Mouse (Mus musculus): Measurements from ENCODE around the gene Col13a1. TPM values are rescaled to one million over a fixed set of nuclear protein-coding genes. Genes with fewer than 3 reads are reported as not detected.

Gene Col13a1
- 6.2 and 8.7 TPM in 2 replicates for polyA plus RNA-seq (2015; fragmentation: Nextera tagmentation; extraction: Ambion mirVana)

DNA sequence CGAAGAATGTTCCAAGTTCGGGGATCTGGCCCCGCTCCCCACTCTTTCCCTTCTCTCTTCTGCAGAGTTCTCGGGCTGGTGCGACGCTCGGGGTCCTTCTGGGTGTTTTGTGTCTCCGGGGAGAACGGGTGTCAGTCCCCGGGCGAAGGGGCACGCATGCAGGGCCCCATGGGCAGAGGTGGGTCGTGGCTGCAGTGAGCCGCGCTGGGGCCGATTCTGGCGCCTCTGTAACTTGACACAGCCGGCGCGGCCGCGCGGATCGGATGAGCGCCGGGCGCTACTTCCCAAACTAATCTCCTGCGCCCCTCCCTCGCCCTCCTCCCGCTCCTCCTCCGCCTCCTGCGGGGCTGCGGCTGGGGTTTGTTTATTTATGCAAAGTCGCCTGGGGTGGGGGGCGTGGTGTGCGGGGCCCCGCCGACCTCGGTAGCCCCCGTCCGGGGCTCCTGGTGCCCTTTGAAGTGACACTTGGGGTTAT is at the start of gene Col13a1:
TSS of gene Col13a1 (minus strand) at position 243 of the 475 bp plus-strand sequence.
- WGBS = under 1% methylated on average over 41 of the region's 41 CpGs
- H3K9ac ChIP-seq = peak within 1 kb of the TSS; percentile 52
- peak; percentile 47 for ATAC-seq (replicated peaks; ENCODE audit: insufficient number of reproducible peaks, insufficient read depth, low FRiP score, low read depth)
- H3K27ac ChIP-seq = peak within 1 kb of the TSS; percentile 39; the same call in 1 of the 2 replicates
- H3K36me3 ChIP-seq = no peaks in the 10 kb centered on the region
- H3K4me2 ChIP-seq = peak within 1 kb of the TSS; percentile 98
- H3K4me3 ChIP-seq = peak within 1 kb of the TSS; percentile 54
- H3K9me3 ChIP-seq (replicated peaks) = no peaks in the 10 kb centered on the region
- H3K4me1 ChIP-seq (replicated peaks) = peaks cover 39% of the 10 kb centered on the region
- H3K27me3 ChIP-seq = peaks cover 46% of the 10 kb centered on the region

- H3K36me3 ChIP-seq = no peaks in the 10 kb centered on the region
- H3K9ac ChIP-seq = no peak overlapping the region
- 75% methylated on average over 12 of the region's 12 CpGs for WGBS
- no peaks in the 10 kb centered on the region for H3K27me3 ChIP-seq
- peaks cover 12% of the 10 kb centered on the region for H3K4me1 ChIP-seq (replicated peaks)
- no peak overlapping the region for H3K4me3 ChIP-seq
- no peak overlapping the region for H3K4me2 ChIP-seq
- no peak for ATAC-seq (replicated peaks; ENCODE audit: insufficient number of reproducible peaks, insufficient read depth, low FRiP score, low read depth)
- H3K27ac ChIP-seq = no peak overlapping the region
- no peaks in the 10 kb centered on the region for H3K9me3 ChIP-seq (replicated peaks)
Observed at GRCm38 (mm10) chr10:62027699-62028098, 48.8 kb upstream of the Col13a1 start.

- no peak overlapping the region for H3K9ac ChIP-seq
- 36% methylated on average over 19 of the region's 19 CpGs for WGBS
- H3K4me2 ChIP-seq = peak overlapping the region; percentile 27; the same call in 1 of the 2 replicates
- no peaks in the 10 kb centered on the region for H3K27me3 ChIP-seq
- H3K9me3 ChIP-seq (replicated peaks) = no peaks in the 10 kb centered on the region
- H3K36me3 ChIP-seq = no peaks in the 10 kb centered on the region
- peak; percentile 40 for ATAC-seq (replicated peaks; ENCODE audit: insufficient number of reproducible peaks, insufficient read depth, low FRiP score, low read depth)
- no peak overlapping the region for H3K4me3 ChIP-seq
- H3K27ac ChIP-seq = peak overlapping the region; percentile 35
- H3K4me1 ChIP-seq (replicated peaks) = peaks cover 12% of the 10 kb centered on the region
Observed at GRCm38 (mm10) chr10:62023821-62024551, 45.1 kb upstream of the Col13a1 start.

DNA sequence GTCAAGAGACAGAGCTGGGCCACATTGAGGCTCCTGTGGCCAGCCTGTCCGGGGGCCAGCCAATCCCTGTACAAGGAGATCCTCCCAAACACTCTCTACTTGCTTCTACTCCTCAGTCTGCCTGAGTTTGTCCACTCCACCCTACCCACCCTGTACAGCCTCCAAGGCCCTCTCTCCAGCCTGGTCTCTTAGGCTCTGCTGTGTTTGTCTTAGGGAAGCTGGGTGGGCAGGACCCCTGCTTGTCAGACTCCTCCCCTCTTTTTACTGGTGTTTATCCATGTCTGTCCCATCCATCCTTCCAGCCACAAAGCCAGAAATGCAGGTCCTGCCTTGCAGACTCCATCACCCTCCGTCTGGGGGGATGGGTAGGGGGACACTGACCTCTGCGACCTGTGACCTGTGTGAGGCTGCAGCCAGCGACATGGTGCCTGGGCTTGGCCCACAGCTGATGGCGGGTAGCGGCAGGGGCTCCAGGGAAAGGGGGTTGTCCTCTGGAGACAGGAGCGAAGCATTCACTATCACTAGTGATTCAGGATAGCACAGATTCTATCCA is 41.2 kb upstream of the Col13a1 start:
- WGBS = 36% methylated on average over 7 of the region's 7 CpGs
- H3K4me1 ChIP-seq (replicated peaks) = peaks cover 12% of the 10 kb centered on the region
- ATAC-seq (replicated peaks; ENCODE audit: insufficient number of reproducible peaks, insufficient read depth, low FRiP score, low read depth) = no peak

GRCm38 (mm10) chr10:62019386-62020067 is 40.6 kb upstream of the Col13a1 start:
- no peak overlapping the region for H3K4me2 ChIP-seq
- no peaks in the 10 kb centered on the region for H3K9me3 ChIP-seq (replicated peaks)
- no peak overlapping the region for H3K27ac ChIP-seq
- no peak for ATAC-seq (replicated peaks; ENCODE audit: insufficient number of reproducible peaks, insufficient read depth, low FRiP score, low read depth)
- no peaks in the 10 kb centered on the region for H3K27me3 ChIP-seq
- no peak overlapping the region for H3K4me3 ChIP-seq
- H3K36me3 ChIP-seq = no peaks in the 10 kb centered on the region
- 26% methylated on average over 16 of the region's 16 CpGs for WGBS
- no peak overlapping the region for H3K9ac ChIP-seq
- H3K4me1 ChIP-seq (replicated peaks) = peaks cover 11% of the 10 kb centered on the region

More for the DNA sequence above, 41.2 kb upstream of the Col13a1 start:
- Histone ChIP-seq H3K27ac (no peak overlapping the region), H3K4me2 (no peak overlapping the region), H3K9ac (no peak overlapping the region), H3K27me3 (no peaks in the 10 kb centered on the region), H3K4me3 (no peak overlapping the region), H3K9me3 (replicated peaks) (no peaks in the 10 kb centered on the region), H3K36me3 (no peaks in the 10 kb centered on the region)

- WGBS = 49% methylated on average over 6 of the region's 6 CpGs
- H3K27ac ChIP-seq = no peak overlapping the region
- 0 out of 2 replicates have a peak, but pooled peaks have one; percentile 44 for ATAC-seq (replicated peaks; ENCODE audit: insufficient number of reproducible peaks, insufficient read depth, low FRiP score, low read depth)
Observed at GRCm38 (mm10) chr10:62016947-62017346, 38.0 kb upstream of the Col13a1 start.

GRCm38 (mm10) chr10:62013190-62013589 is 34.3 kb upstream of the Col13a1 start:
- H3K27me3 ChIP-seq = 0 out of 2 replicates have a peak, but pooled peaks cover 4% of the 10 kb centered on the region
- H3K9me3 ChIP-seq (replicated peaks) = no peaks in the 10 kb centered on the region
- H3K4me1 ChIP-seq (replicated peaks) = no peaks in the 10 kb centered on the region
- H3K9ac ChIP-seq = no peak overlapping the region
- no peak overlapping the region for H3K4me2 ChIP-seq
- no peak overlapping the region for H3K27ac ChIP-seq
- WGBS = 83% methylated on average over 5 of the region's 5 CpGs
- no peaks in the 10 kb centered on the region for H3K36me3 ChIP-seq
- no peak overlapping the region for H3K4me3 ChIP-seq
- no peak for ATAC-seq (replicated peaks; ENCODE audit: insufficient number of reproducible peaks, insufficient read depth, low FRiP score, low read depth)

More at GRCm38 (mm10) chr10:62016947-62017346, 38.0 kb upstream of the Col13a1 start:
- H3K4me3 ChIP-seq = no peak overlapping the region
- no peaks in the 10 kb centered on the region for H3K9me3 ChIP-seq (replicated peaks)
- H3K27me3 ChIP-seq = no peaks in the 10 kb centered on the region
- no peak overlapping the region for H3K9ac ChIP-seq
- no peaks in the 10 kb centered on the region for H3K36me3 ChIP-seq
- no peak overlapping the region for H3K4me2 ChIP-seq
- H3K4me1 ChIP-seq (replicated peaks) = no peaks in the 10 kb centered on the region

DNA sequence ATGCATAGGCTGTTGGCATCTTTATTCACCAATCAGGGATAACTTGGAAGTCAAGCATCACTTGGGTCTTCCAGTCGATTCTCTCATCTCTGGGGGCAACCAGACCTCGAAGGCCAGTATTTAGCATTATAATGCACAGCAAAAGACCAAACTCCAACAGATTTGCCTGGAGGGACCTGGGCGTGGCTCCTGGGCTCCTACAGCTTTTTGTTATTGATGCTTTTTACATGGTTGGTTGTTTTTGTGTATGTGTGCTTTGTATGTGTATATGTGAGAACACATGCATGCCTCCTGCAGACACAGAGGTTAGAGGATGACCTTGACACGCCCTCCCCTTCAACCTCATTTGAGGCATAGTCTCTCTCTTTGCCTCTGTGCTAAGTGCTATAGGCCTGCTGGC is 33.5 kb upstream of the Col13a1 start:
- H3K4me2 ChIP-seq = no peak overlapping the region
- WGBS = 76% methylated on average over 4 of the region's 4 CpGs
- no peak for ATAC-seq (replicated peaks; ENCODE audit: insufficient number of reproducible peaks, insufficient read depth, low FRiP score, low read depth)

GRCm38 (mm10) chr10:62009981-62010500 is 31.1 kb upstream of the Col13a1 start:
- Histone ChIP-seq H3K4me1 (replicated peaks) (no peaks in the 10 kb centered on the region), H3K36me3 (no peaks in the 10 kb centered on the region), H3K4me3 (no peak overlapping the region), H3K27me3 (0 out of 2 replicates have a peak, but pooled peaks cover 6% of the 10 kb centered on the region), H3K9ac (no peak overlapping the region), H3K27ac (no peak overlapping the region), H3K9me3 (replicated peaks) (no peaks in the 10 kb centered on the region), H3K4me2 (no peak overlapping the region)
- WGBS = 58% methylated on average over 6 of the region's 6 CpGs
- ATAC-seq (replicated peaks; ENCODE audit: insufficient number of reproducible peaks, insufficient read depth, low FRiP score, low read depth) = no peak

More for the DNA sequence above, 33.5 kb upstream of the Col13a1 start:
- Histone ChIP-seq H3K27ac (no peak overlapping the region), H3K4me3 (no peak overlapping the region), H3K36me3 (no peaks in the 10 kb centered on the region), H3K4me1 (replicated peaks) (no peaks in the 10 kb centered on the region), H3K9me3 (replicated peaks) (no peaks in the 10 kb centered on the region), H3K9ac (no peak overlapping the region), H3K27me3 (0 out of 2 replicates have a peak, but pooled peaks cover 6% of the 10 kb centered on the region)

DNA sequence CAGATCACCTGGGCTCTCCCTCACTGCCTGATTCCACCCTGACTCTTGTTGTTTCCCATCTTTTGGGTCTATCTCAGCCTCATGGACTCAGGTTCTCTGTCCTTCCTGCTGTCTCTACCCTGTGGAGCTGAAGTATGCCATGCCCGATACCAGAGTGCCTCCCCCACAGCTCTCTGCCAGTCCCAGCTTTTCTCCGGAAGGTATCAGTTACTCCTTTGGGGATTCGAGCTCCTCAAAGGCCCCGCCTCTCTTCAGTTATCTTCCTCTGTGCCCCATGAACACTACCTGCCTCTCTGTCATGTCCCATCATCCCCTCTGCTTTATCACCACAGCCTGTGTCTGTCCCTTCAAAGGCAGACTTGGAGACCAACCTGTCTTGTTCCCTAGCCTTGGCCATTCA is 29.1 kb upstream of the Col13a1 start:
- H3K4me2 ChIP-seq = no peak overlapping the region
- no peak overlapping the region for H3K9ac ChIP-seq
- WGBS = 72% methylated on average over 4 of the region's 4 CpGs
- H3K4me1 ChIP-seq (replicated peaks) = no peaks in the 10 kb centered on the region
- 0 out of 2 replicates have a peak, but pooled peaks cover 6% of the 10 kb centered on the region for H3K27me3 ChIP-seq
- no peak overlapping the region for H3K4me3 ChIP-seq
- H3K36me3 ChIP-seq = no peaks in the 10 kb centered on the region
- no peaks in the 10 kb centered on the region for H3K9me3 ChIP-seq (replicated peaks)
- H3K27ac ChIP-seq = no peak overlapping the region
- ATAC-seq (replicated peaks; ENCODE audit: insufficient number of reproducible peaks, insufficient read depth, low FRiP score, low read depth) = no peak

- H3K4me3 ChIP-seq = no peak overlapping the region
- 73% methylated on average over 8 of the region's 8 CpGs for WGBS
- H3K36me3 ChIP-seq = no peaks in the 10 kb centered on the region
- no peak overlapping the region for H3K9ac ChIP-seq
- no peak for ATAC-seq (replicated peaks; ENCODE audit: insufficient number of reproducible peaks, insufficient read depth, low FRiP score, low read depth)
- 0 out of 2 replicates have a peak, but pooled peaks cover 6% of the 10 kb centered on the region for H3K27me3 ChIP-seq
- no peaks in the 10 kb centered on the region for H3K9me3 ChIP-seq (replicated peaks)
- H3K4me1 ChIP-seq (replicated peaks) = no peaks in the 10 kb centered on the region
- no peak overlapping the region for H3K4me2 ChIP-seq
- H3K27ac ChIP-seq = no peak overlapping the region
Observed at GRCm38 (mm10) chr10:62006371-62006770, 27.5 kb upstream of the Col13a1 start.

Measured in heart, embryonic 15.5 days (tissue).